Mouse (Mus musculus): Measurements from ENCODE around the gene Dgat2.

DNA sequence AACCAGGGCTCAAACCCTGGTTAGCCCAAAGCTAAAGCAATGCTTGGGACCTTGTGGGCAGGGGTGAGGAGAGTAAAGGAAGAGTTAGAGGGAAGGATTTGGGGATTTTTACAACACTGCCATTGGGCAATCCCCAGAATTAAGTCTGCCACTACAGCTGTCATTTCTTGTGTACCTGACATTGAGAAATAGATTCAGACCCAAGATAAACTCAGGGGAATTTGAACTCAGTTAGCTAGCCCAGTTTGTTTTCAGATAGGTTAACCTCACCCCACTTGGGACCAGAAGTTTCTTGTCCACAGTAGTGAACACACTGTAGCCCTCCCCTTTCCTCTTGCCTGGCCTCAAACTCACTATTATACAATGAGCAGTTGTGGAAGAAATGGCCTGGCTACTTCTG, 8.9 kb upstream of the Dgat2 start:
- TF ChIP-seq POLR2A (IDR thresholded peaks at IDR 0.05; ENCODE audit: borderline replicate concordance, low read depth, low read length) (no peak), CTCF (IDR thresholded peaks at IDR 0.05; ENCODE audit: low read depth, low read length) (no peak)

Measured in bone marrow macrophage, adult 2 months (primary cell).